Comparison of ENCODE assay signal across 8 mouse cellular contexts in the genomic region with DNA sequence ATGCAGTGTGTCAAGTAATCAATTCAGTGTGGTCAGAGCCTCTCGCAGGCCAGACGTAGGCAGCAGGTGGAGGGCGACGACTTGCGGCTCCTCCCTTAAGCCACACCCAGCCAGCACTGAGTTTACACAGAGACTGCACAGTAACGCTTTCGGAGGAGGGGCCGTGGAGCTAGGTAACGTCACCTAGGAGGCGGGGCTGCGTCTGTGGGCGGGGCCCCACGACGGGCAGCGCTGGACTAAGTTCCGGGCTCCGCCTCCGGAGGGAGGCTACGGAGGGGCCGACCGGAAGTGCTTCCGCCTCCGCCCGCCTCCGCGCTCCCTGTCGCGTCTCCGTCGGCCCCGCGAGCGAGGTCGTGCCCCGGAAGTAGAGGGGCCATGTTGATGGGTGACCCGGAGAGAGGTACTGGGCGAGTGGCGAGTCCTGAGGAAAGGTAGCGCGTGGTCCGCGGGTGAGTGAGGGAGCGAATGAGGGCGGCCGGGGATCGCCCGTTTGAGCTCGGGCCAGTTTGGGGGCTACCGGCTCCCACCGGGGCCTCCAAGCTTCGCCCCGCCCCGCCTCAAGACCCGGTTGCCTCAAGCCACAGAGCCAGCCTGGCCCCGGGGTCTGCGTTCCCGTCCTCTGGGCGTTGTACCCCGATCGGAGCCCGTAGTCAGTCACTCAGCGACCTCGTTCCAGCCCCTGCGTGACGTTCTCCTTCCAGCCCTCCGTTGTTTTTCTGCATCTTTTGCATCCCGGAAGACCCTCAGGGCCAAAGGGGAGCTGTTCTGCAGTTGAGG. TPM values are rescaled to one million over a fixed set of nuclear protein-coding genes. Genes with fewer than 3 reads are reported as not detected.
DNase-seq lines count a peak whose midpoint lies in the region; ATAC-seq and TF ChIP-seq lines count a peak whose summit lies in the region.

Gene Mief1 (plus strand): TSS at position 286 of the 777 bp plus-strand sequence.

- peak within 1 kb of the TSS; percentile 84 to 96 for H3K4me3 ChIP-seq in ES-E14 (ENCODE audit: insufficient read depth in 1 of 2, low read depth in 1 of 2, low read length in 2 of 2, poor library complexity in 1 of 2, severe bottlenecking in 1 of 2)
- H3K4me3 ChIP-seq in forebrain, embryonic 16.5 days (replicated peaks; ENCODE audit: low read length): peak within 1 kb of the TSS; percentile 89
- peak within 1 kb of the TSS; percentile 87 for H3K4me3 ChIP-seq in layer of hippocampus, adult 2 months
- peak within 1 kb of the TSS; percentile 93 for H3K4me3 ChIP-seq in lung, embryonic 14.5 days (ENCODE audit: low read depth, low read length)
- peak within 1 kb of the TSS; percentile 74 for H3K4me3 ChIP-seq in olfactory bulb, adult 2 months (ENCODE audit: insufficient read depth, low read depth, low read length)
- peak within 1 kb of the TSS; percentile 72 for H3K4me3 ChIP-seq in thymus, adult 2 months (ENCODE audit: control insufficient read depth, insufficient read depth, low read length)

- peak within 1 kb of the TSS; percentile 91 for H3K4me2 ChIP-seq in forebrain, embryonic 16.5 days (ENCODE audit: low read length)
- H3K4me2 ChIP-seq in lung, embryonic 14.5 days: peak within 1 kb of the TSS; percentile 86

- in situ Hi-C loops in ES-E14 (cut with MboI; ENCODE audit: low sequenced_read_pairs in 2 of 2, unreplicated experiment in 2 of 2): no loop called here

- DNase-seq in ES-E14 (ENCODE audit: low read depth, low spot score): peak; percentile 95
- peak; percentile 98 for DNase-seq in cerebellum, adult 11-12 months
- DNase-seq in heart, postnatal 36 days: peak; percentile 98
- peak; percentile 98 for DNase-seq in layer of hippocampus, adult 2 months (ENCODE audit: low spot score in 2 of 2)
- DNase-seq in lung, embryonic 14.5 days: peak; percentile 99
- DNase-seq in thymus, adult 2 months: peak; percentile 99

- intact Hi-C loops in heart, postnatal 36 days (cut with DNase I): loop anchor here (1.0 kb wide), 1 partner anchor 21 kb away; the partner anchor contains the start of gene Atf4

- H3K4me1 ChIP-seq in ES-E14 (ENCODE audit: control insufficient read depth in 2 of 2, insufficient read depth in 2 of 2, low read length in 2 of 2, poor library complexity in 1 of 2): peaks cover 10 to 26% of the 10 kb centered on the region in 2 experiments
- H3K4me1 ChIP-seq in forebrain, embryonic 16.5 days (replicated peaks; ENCODE audit: control insufficient read depth, insufficient read depth, low read length): peaks cover 8% of the 10 kb centered on the region
- 0 out of 2 replicates have a peak, but pooled peaks cover 3% of the 10 kb centered on the region for H3K4me1 ChIP-seq in lung, embryonic 14.5 days (ENCODE audit: insufficient read depth)
- H3K4me1 ChIP-seq in olfactory bulb, adult 2 months (ENCODE audit: control insufficient read depth, insufficient read depth, low read length): peaks cover 12% of the 10 kb centered on the region
- peaks cover 10% of the 10 kb centered on the region for H3K4me1 ChIP-seq in thymus, adult 2 months (replicated peaks; ENCODE audit: control insufficient read depth, insufficient read depth, low read length)

- ATAC-seq in forebrain, embryonic 16.5 days: peak; percentile 96
- peak; percentile 97 for ATAC-seq in lung, embryonic 14.5 days (ENCODE audit: insufficient read depth)

- under 1% methylated on average over 63 of the region's 67 CpGs for WGBS in forebrain, embryonic 16.5 days
- WGBS in lung, embryonic 14.5 days: under 1% methylated on average over 67 of the region's 67 CpGs
- WGBS in olfactory bulb, adult 2 months: under 1% methylated on average over 67 of the region's 67 CpGs
- WGBS in thymus, adult 2 months: under 1% methylated on average over 67 of the region's 67 CpGs

- TF ChIP-seq CTCF in layer of hippocampus, adult 2 months (conservative IDR thresholded peaks at IDR 0.05): peak; percentile 46; the same call in 1 of the 2 replicates
- 0 out of 2 replicates have a peak, but pooled peaks have one; percentile 21 for TF ChIP-seq CTCF in lung, embryonic 14.5 days (IDR thresholded peaks at IDR 0.05; ENCODE audit: low read depth)
- no peak for TF ChIP-seq CTCF in olfactory bulb, adult 2 months (IDR thresholded peaks at IDR 0.05; ENCODE audit: insufficient read depth, low read depth, low read length)
- TF ChIP-seq CTCF in thymus, adult 2 months (IDR thresholded peaks at IDR 0.05; ENCODE audit: borderline replicate concordance, control insufficient read depth, extremely low read depth, insufficient read depth, low read length, poor library complexity): peak; percentile 77

- H3K9me3 ChIP-seq in ES-E14 (ENCODE audit: control insufficient read depth, insufficient read depth, low read depth, low read length): no peaks in the 10 kb centered on the region
- no peaks in the 10 kb centered on the region for H3K9me3 ChIP-seq in forebrain, embryonic 16.5 days (ENCODE audit: control insufficient read depth, low read length)
- H3K9me3 ChIP-seq in lung, embryonic 14.5 days (ENCODE audit: low read depth, low read length): no peaks in the 10 kb centered on the region

- H3K36me3 ChIP-seq in ES-E14 (ENCODE audit: control insufficient read depth, insufficient read depth, low read length, poor library complexity, severe bottlenecking): peaks cover 24% of the 10 kb centered on the region
- peaks cover 9% of the 10 kb centered on the region; the same call in 1 of the 2 replicates for H3K36me3 ChIP-seq in forebrain, embryonic 16.5 days (ENCODE audit: control insufficient read depth, insufficient read depth)
- H3K36me3 ChIP-seq in lung, embryonic 14.5 days (ENCODE audit: insufficient read depth): peaks cover 31% of the 10 kb centered on the region
- H3K36me3 ChIP-seq in thymus, adult 2 months (ENCODE audit: control insufficient read depth, insufficient read depth, low read length): peaks cover 27% of the 10 kb centered on the region

- H3K9ac ChIP-seq in ES-E14 (ENCODE audit: insufficient read depth, low read depth, low read length, poor library complexity, severe bottlenecking): peak within 1 kb of the TSS; percentile 89
- peak within 1 kb of the TSS; percentile 79 for H3K9ac ChIP-seq in forebrain, embryonic 16.5 days (replicated peaks; ENCODE audit: low read depth, low read length)
- H3K9ac ChIP-seq in lung, embryonic 14.5 days: peak within 1 kb of the TSS; percentile 87

- peak within 1 kb of the TSS; percentile 88 for H3K27ac ChIP-seq in ES-E14 (ENCODE audit: insufficient read depth, low read depth, low read length, poor library complexity, severe bottlenecking)
- peak within 1 kb of the TSS; percentile 87 for H3K27ac ChIP-seq in forebrain, embryonic 16.5 days (ENCODE audit: low read length)
- peak within 1 kb of the TSS; percentile 96 for H3K27ac ChIP-seq in layer of hippocampus, adult 2 months
- peak within 1 kb of the TSS; percentile 90 for H3K27ac ChIP-seq in lung, embryonic 14.5 days (ENCODE audit: low read depth)
- peak within 1 kb of the TSS; percentile 70 for H3K27ac ChIP-seq in olfactory bulb, adult 2 months (ENCODE audit: insufficient read depth, low read depth, low read length)
- peak within 1 kb of the TSS; percentile 2; the same call in 1 of the 2 replicates for H3K27ac ChIP-seq in thymus, adult 2 months (ENCODE audit: control insufficient read depth, insufficient read depth, low read length)

- TF ChIP-seq POLR2A in olfactory bulb, adult 2 months (IDR thresholded peaks at IDR 0.05; ENCODE audit: insufficient read depth, low read depth, low read length): peak; percentile 45
- TF ChIP-seq POLR2A in thymus, adult 2 months (IDR thresholded peaks at IDR 0.05; ENCODE audit: control insufficient read depth, extremely low read depth, insufficient read depth, low read length, poor library complexity): peak; percentile 75

- H3K27me3 ChIP-seq in forebrain, embryonic 16.5 days (replicated peaks; ENCODE audit: control insufficient read depth, insufficient read depth, low read length): no peaks in the 10 kb centered on the region
- no peaks in the 10 kb centered on the region for H3K27me3 ChIP-seq in lung, embryonic 14.5 days (ENCODE audit: insufficient read depth, low read length)
- H3K27me3 ChIP-seq in thymus, adult 2 months (ENCODE audit: control insufficient read depth, insufficient read depth, low read length): no peaks in the 10 kb centered on the region

TF ChIP-seq in ES-E14, 5 proteins besides CTCF, POLR2A, EP300 and RAD21:
- TF ChIP-seq HCFC1 (IDR thresholded peaks at IDR 0.05; ENCODE audit: borderline replicate concordance, insufficient read depth, low read length): peak; percentile 75; the same call in 1 of the 2 replicates
- TF ChIP-seq CHD2 (IDR thresholded peaks at IDR 0.05; ENCODE audit: low read depth, low read length): no peak
- TF ChIP-seq MAFK (IDR thresholded peaks at IDR 0.05; ENCODE audit: insufficient read depth, low read depth, low read length): 0 out of 2 replicates have a peak, but pooled peaks have one; percentile 42

RNA-seq across cellular contexts. Expression of gene Mief1, which starts in this region (rescaled TPM):
- total RNA-seq in ES-E14 (2012; rRNA removed): 47.9 and 57.7 TPM in 2 replicates
- 42.7 and 42.9 TPM in 2 replicates for polyA plus RNA-seq in forebrain, embryonic 16.5 days (2015; fragmentation: Nextera tagmentation; extraction: Ambion mirVana)
- 10 to 100 TPM; 31.5 to 32.8 TPM for total RNA-seq in heart, postnatal 36 days (2021)
- 10 to 100 TPM; 31.0 to 32.2 TPM for total RNA-seq in layer of hippocampus, adult 2 months (2021)
- polyA plus RNA-seq in lung, embryonic 14.5 days (2014; fragmentation: Nextera tagmentation; extraction: Ambion mirVana): 31.7 and 32.9 TPM in 2 replicates
- polyA plus RNA-seq in olfactory bulb, adult 2 months (2012; ENCODE audit: insufficient read depth, insufficient read length, low replicate concordance, missing spikeins): not detected in 2 replicates
- polyA plus RNA-seq in thymus, adult 2 months (2012; rRNA removed): 32.7 and 36.3 TPM in 2 replicates

Comparison
In these comparisons a context has a peak if more than half of its experiments do, and no peak if none do; other contexts are left out.
1. Peak in every context shown above with its lines: DNase-seq, ATAC-seq, H3K4me3 ChIP-seq and H3K27ac ChIP-seq.
2. H3K27ac ChIP-seq: peak in every context shown above with its lines; median percentile 96 in layer of hippocampus, adult 2 months; 90 in lung, embryonic 14.5 days; 88 in ES-E14; 87 in forebrain, embryonic 16.5 days; 70 in olfactory bulb, adult 2 months; 2 in thymus, adult 2 months.